Mouse (Mus musculus): Measurements from ENCODE around the gene Hmgb3.

Hmgb3 gene

GRCm38 (mm10) chrX:71532635-71533034 is 23.1 kb upstream of the Hmgb3 start:
- H3K4me3 ChIP-seq (replicated peaks; ENCODE audit: low read length): no peak overlapping the region
- no peaks in the 10 kb centered on the region for H3K27me3 ChIP-seq (ENCODE audit: insufficient read depth, low read length)
- TF ChIP-seq POU5F1 (IDR thresholded peaks at IDR 0.05; ENCODE audit: borderline replicate concordance, low read length) (no peak), CTCF (conservative IDR thresholded peaks at IDR 0.05; ENCODE audit: low read length) (0 out of 2 replicates have a peak, but pooled peaks have one; percentile 14)
- H3K4me1 ChIP-seq (replicated peaks; ENCODE audit: low read depth, low read length): no peaks in the 10 kb centered on the region
- no peaks in the 10 kb centered on the region for H3K9me3 ChIP-seq (ENCODE audit: low read length)
- no peaks in the 10 kb centered on the region for H3K36me3 ChIP-seq (ENCODE audit: insufficient read depth, low read length)

GRCm38 (mm10) chrX:71534102-71534501 is 21.6 kb upstream of the Hmgb3 start:
- Histone ChIP-seq H3K4me3 (replicated peaks; ENCODE audit: low read length) (no peak overlapping the region), H3K27me3 (ENCODE audit: insufficient read depth, low read length) (no peaks in the 10 kb centered on the region), H3K36me3 (ENCODE audit: insufficient read depth, low read length) (no peaks in the 10 kb centered on the region), H3K4me1 (replicated peaks; ENCODE audit: low read depth, low read length) (no peaks in the 10 kb centered on the region), H3K9me3 (ENCODE audit: low read length) (no peaks in the 10 kb centered on the region)
- TF ChIP-seq NANOG (IDR thresholded peaks at IDR 0.05; ENCODE audit: borderline replicate concordance, low read length) (no peak), POU5F1 (IDR thresholded peaks at IDR 0.05; ENCODE audit: borderline replicate concordance, low read length) (no peak)

GRCm38 (mm10) chrX:71537791-71538190 is 17.9 kb upstream of the Hmgb3 start:
- Histone ChIP-seq H3K4me3 (replicated peaks; ENCODE audit: low read length) (no peak overlapping the region), H3K4me1 (replicated peaks; ENCODE audit: low read depth, low read length) (no peaks in the 10 kb centered on the region), H3K27me3 (ENCODE audit: insufficient read depth, low read length) (peaks cover 6% of the 10 kb centered on the region; the same call in 1 of the 2 replicates), H3K9me3 (ENCODE audit: low read length) (no peaks in the 10 kb centered on the region), H3K36me3 (ENCODE audit: insufficient read depth, low read length) (no peaks in the 10 kb centered on the region)
- TF ChIP-seq CTCF (conservative IDR thresholded peaks at IDR 0.05; ENCODE audit: low read length) (no peak), NANOG (IDR thresholded peaks at IDR 0.05; ENCODE audit: borderline replicate concordance, low read length) (no peak), POU5F1 (IDR thresholded peaks at IDR 0.05; ENCODE audit: borderline replicate concordance, low read length) (no peak)

GRCm38 (mm10) chrX:71540821-71541510 is 14.8 kb upstream of the Hmgb3 start:
- no peaks in the 10 kb centered on the region for H3K9me3 ChIP-seq (ENCODE audit: low read length)
- no peaks in the 10 kb centered on the region for H3K4me1 ChIP-seq (replicated peaks; ENCODE audit: low read depth, low read length)
- TF ChIP-seq CTCF (conservative IDR thresholded peaks at IDR 0.05; ENCODE audit: low read length) (no peak), POU5F1 (IDR thresholded peaks at IDR 0.05; ENCODE audit: borderline replicate concordance, low read length) (no peak), NANOG (IDR thresholded peaks at IDR 0.05; ENCODE audit: borderline replicate concordance, low read length) (no peak)
- H3K27me3 ChIP-seq (ENCODE audit: insufficient read depth, low read length): peaks cover 9% of the 10 kb centered on the region; the same call in 1 of the 2 replicates
- no peaks in the 10 kb centered on the region for H3K36me3 ChIP-seq (ENCODE audit: insufficient read depth, low read length)
- H3K4me3 ChIP-seq (replicated peaks; ENCODE audit: low read length): no peak overlapping the region

GRCm38 (mm10) chrX:71544731-71545130 is 11.0 kb upstream of the Hmgb3 start:
- no peaks in the 10 kb centered on the region for H3K9me3 ChIP-seq (ENCODE audit: low read length)
- TF ChIP-seq POU5F1 (IDR thresholded peaks at IDR 0.05; ENCODE audit: borderline replicate concordance, low read length) (no peak), CTCF (conservative IDR thresholded peaks at IDR 0.05; ENCODE audit: low read length) (no peak), NANOG (IDR thresholded peaks at IDR 0.05; ENCODE audit: borderline replicate concordance, low read length) (no peak)
- H3K27me3 ChIP-seq (ENCODE audit: insufficient read depth, low read length): peaks cover 12% of the 10 kb centered on the region

GRCm38 (mm10) chrX:71545163-71545562 is 10.6 kb upstream of the Hmgb3 start:
- Histone ChIP-seq H3K4me3 (replicated peaks; ENCODE audit: low read length) (no peak overlapping the region), H3K9me3 (ENCODE audit: low read length) (no peaks in the 10 kb centered on the region), H3K36me3 (ENCODE audit: insufficient read depth, low read length) (no peaks in the 10 kb centered on the region), H3K4me1 (replicated peaks; ENCODE audit: low read depth, low read length) (no peaks in the 10 kb centered on the region), H3K27me3 (ENCODE audit: insufficient read depth, low read length) (peaks cover 17% of the 10 kb centered on the region)
- TF ChIP-seq POU5F1 (IDR thresholded peaks at IDR 0.05; ENCODE audit: borderline replicate concordance, low read length) (no peak), CTCF (conservative IDR thresholded peaks at IDR 0.05; ENCODE audit: low read length) (no peak), NANOG (IDR thresholded peaks at IDR 0.05; ENCODE audit: borderline replicate concordance, low read length) (no peak)

More at GRCm38 (mm10) chrX:71544731-71545130, 11.0 kb upstream of the Hmgb3 start:
- no peaks in the 10 kb centered on the region for H3K4me1 ChIP-seq (replicated peaks; ENCODE audit: low read depth, low read length)
- H3K4me3 ChIP-seq (replicated peaks; ENCODE audit: low read length): no peak overlapping the region
- H3K36me3 ChIP-seq (ENCODE audit: insufficient read depth, low read length): no peaks in the 10 kb centered on the region

GRCm38 (mm10) chrX:71556115-71556941 is 610 bp downstream of the Hmgb3 start:
- Histone ChIP-seq H3K9me3 (ENCODE audit: low read length) (no peaks in the 10 kb centered on the region), H3K27me3 (ENCODE audit: insufficient read depth, low read length) (peaks cover 49% of the 10 kb centered on the region), H3K4me3 (replicated peaks; ENCODE audit: low read length) (peak overlapping the region; percentile 83), H3K36me3 (ENCODE audit: insufficient read depth, low read length) (peaks cover 8% of the 10 kb centered on the region), H3K4me1 (replicated peaks; ENCODE audit: low read depth, low read length) (peaks cover 12% of the 10 kb centered on the region)
- TF ChIP-seq NANOG (IDR thresholded peaks at IDR 0.05; ENCODE audit: borderline replicate concordance, low read length): no peak
- TF ChIP-seq POU5F1 (IDR thresholded peaks at IDR 0.05; ENCODE audit: borderline replicate concordance, low read length): no peak
- TF ChIP-seq CTCF (conservative IDR thresholded peaks at IDR 0.05; ENCODE audit: low read length): no peak

GRCm38 (mm10) chrX:71556965-71557491 is 1.3 kb downstream of the Hmgb3 start:
- H3K36me3 ChIP-seq (ENCODE audit: insufficient read depth, low read length): peaks cover 10% of the 10 kb centered on the region
- peaks cover 47% of the 10 kb centered on the region for H3K27me3 ChIP-seq (ENCODE audit: insufficient read depth, low read length)
- TF ChIP-seq NANOG (IDR thresholded peaks at IDR 0.05; ENCODE audit: borderline replicate concordance, low read length): no peak
- TF ChIP-seq CTCF (conservative IDR thresholded peaks at IDR 0.05; ENCODE audit: low read length): no peak
- TF ChIP-seq POU5F1 (IDR thresholded peaks at IDR 0.05; ENCODE audit: borderline replicate concordance, low read length): no peak
- H3K9me3 ChIP-seq (ENCODE audit: low read length): no peaks in the 10 kb centered on the region
- H3K4me1 ChIP-seq (replicated peaks; ENCODE audit: low read depth, low read length): peaks cover 12% of the 10 kb centered on the region
- H3K4me3 ChIP-seq (replicated peaks; ENCODE audit: low read length): peak overlapping the region; percentile 71

Data from E14TG2a.4 (cell line).